ENCODE assay signal across 14 mouse cellular contexts in the genomic region with DNA sequence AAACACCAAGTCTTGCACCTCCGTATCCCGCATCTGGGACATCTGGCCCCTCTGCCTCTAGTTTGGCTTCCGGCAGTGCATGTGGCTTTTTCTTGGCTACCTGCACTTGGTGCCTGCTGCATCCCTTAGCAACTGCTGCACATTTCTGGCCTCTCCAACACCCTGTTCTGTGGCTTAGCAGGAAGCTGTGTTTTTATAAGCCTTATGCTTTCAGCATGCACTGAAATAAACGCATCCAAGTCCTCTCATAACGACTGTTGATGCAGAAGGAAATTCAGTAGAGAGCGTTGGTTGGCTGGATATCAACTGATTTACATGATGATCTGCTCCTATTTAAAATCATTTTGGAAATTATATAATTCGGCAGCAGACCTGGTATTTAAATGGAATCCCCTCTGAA.
A peak's percentile ranks its signal among the peaks of the same experiment; 100 is the strongest.
DNase-seq lines count a peak whose midpoint lies in the region; ATAC-seq lines count a peak whose summit lies in the region.
"Had no signal": no experiment of that assay in that cellular context is flagged by ENCODE, and none has a peak within 500 bp of the region (broad histone marks: within the 10 kb centered on the region; RNA-seq: fewer than 3 reads in every experiment).

No protein-coding gene starts in this region.

- H3K4me3 ChIP-seq in heart, embryonic 15.5 days, result no peak overlapping the region
- peak overlapping the region; percentile 42 for H3K4me3 ChIP-seq in megakaryocyte, embryonic 14.5 days (replicated peaks)
- H3K4me3 ChIP-seq in forebrain, embryonic 16.5 days (replicated peaks; ENCODE audit: low read length), result no peak overlapping the region
- H3K4me3 ChIP-seq: heart, adult 2 months had no signal

- H3K4me1 ChIP-seq in heart, embryonic 15.5 days (replicated peaks), result peaks cover 53% of the 10 kb centered on the region
- peaks cover 100% of the 10 kb centered on the region for H3K4me1 ChIP-seq in megakaryocyte, embryonic 14.5 days
- H3K4me1 ChIP-seq in forebrain, embryonic 16.5 days (replicated peaks; ENCODE audit: control insufficient read depth, insufficient read depth, low read length), result peaks cover 42% of the 10 kb centered on the region

- no peaks in the 10 kb centered on the region for H3K27me3 ChIP-seq in heart, embryonic 15.5 days
- H3K27me3 ChIP-seq in megakaryocyte, embryonic 14.5 days (replicated peaks), result no peaks in the 10 kb centered on the region
- no peaks in the 10 kb centered on the region for H3K27me3 ChIP-seq in forebrain, embryonic 16.5 days (replicated peaks; ENCODE audit: control insufficient read depth, insufficient read depth, low read length)

- H3K4me2 ChIP-seq in heart, embryonic 15.5 days, result no peak overlapping the region
- H3K4me2 ChIP-seq in forebrain, embryonic 16.5 days (ENCODE audit: low read length), result no peak overlapping the region

- no peak for DNase-seq in heart, postnatal 4 days
- peak; percentile 21 for DNase-seq in left cerebral cortex, postnatal 4 days
- DNase-seq in lung, postnatal 4 days, result no peak
- DNase-seq: adrenal gland, adult 2 months; cerebellum, adult 11-12 months; heart, adult 2 months; liver, postnatal 0 days; thymus, postnatal 4 days had no signal

- H3K36me3 ChIP-seq in heart, embryonic 15.5 days, result no peaks in the 10 kb centered on the region
- H3K36me3 ChIP-seq in megakaryocyte, embryonic 14.5 days (replicated peaks; ENCODE audit: low read length), result peaks cover 98% of the 10 kb centered on the region
- H3K36me3 ChIP-seq in forebrain, embryonic 16.5 days (ENCODE audit: control insufficient read depth, insufficient read depth), result no peaks in the 10 kb centered on the region; the same call in 1 of the 2 replicates

- no peak for ATAC-seq in heart, embryonic 15.5 days (replicated peaks; ENCODE audit: insufficient number of reproducible peaks, insufficient read depth, low FRiP score, low read depth)
- no peak for ATAC-seq in megakaryocyte, adult 5-6 weeks (ENCODE audit: poor library complexity, severe bottlenecking)
- peak; percentile 68 for ATAC-seq in forebrain, embryonic 16.5 days
- ATAC-seq: hindbrain, embryonic 16.5 days; liver, postnatal 0 days had no signal

- 80% methylated on average over 7 of the region's 7 CpGs for WGBS in heart, embryonic 15.5 days
- 41% methylated on average over 7 of the region's 7 CpGs for WGBS in forebrain, embryonic 16.5 days

- peak overlapping the region; percentile 41; the same call in 1 of the 2 replicates for H3K27ac ChIP-seq in heart, embryonic 15.5 days
- peak overlapping the region; percentile 71 for H3K27ac ChIP-seq in forebrain, embryonic 16.5 days (ENCODE audit: low read length)
- H3K27ac ChIP-seq: heart, adult 2 months; kidney, postnatal 0 days had no signal

- H3K9ac ChIP-seq in heart, embryonic 15.5 days, result no peak overlapping the region
- H3K9ac ChIP-seq in forebrain, embryonic 16.5 days (replicated peaks; ENCODE audit: low read depth, low read length), result no peak overlapping the region
- H3K9ac ChIP-seq: liver, postnatal 0 days had no signal

- intact Hi-C loops in left cerebral cortex, postnatal 4 days (cut with DNase I), result no loop called here

- no peaks in the 10 kb centered on the region for H3K9me3 ChIP-seq in heart, embryonic 15.5 days (replicated peaks)
- H3K9me3 ChIP-seq in megakaryocyte, embryonic 14.5 days, result no peaks in the 10 kb centered on the region
- no peaks in the 10 kb centered on the region for H3K9me3 ChIP-seq in forebrain, embryonic 16.5 days (ENCODE audit: control insufficient read depth, low read length)
